Mouse (Mus musculus): Measurements from ENCODE around the gene Fra10ac1.

The Fra10ac1 gene

DNA sequence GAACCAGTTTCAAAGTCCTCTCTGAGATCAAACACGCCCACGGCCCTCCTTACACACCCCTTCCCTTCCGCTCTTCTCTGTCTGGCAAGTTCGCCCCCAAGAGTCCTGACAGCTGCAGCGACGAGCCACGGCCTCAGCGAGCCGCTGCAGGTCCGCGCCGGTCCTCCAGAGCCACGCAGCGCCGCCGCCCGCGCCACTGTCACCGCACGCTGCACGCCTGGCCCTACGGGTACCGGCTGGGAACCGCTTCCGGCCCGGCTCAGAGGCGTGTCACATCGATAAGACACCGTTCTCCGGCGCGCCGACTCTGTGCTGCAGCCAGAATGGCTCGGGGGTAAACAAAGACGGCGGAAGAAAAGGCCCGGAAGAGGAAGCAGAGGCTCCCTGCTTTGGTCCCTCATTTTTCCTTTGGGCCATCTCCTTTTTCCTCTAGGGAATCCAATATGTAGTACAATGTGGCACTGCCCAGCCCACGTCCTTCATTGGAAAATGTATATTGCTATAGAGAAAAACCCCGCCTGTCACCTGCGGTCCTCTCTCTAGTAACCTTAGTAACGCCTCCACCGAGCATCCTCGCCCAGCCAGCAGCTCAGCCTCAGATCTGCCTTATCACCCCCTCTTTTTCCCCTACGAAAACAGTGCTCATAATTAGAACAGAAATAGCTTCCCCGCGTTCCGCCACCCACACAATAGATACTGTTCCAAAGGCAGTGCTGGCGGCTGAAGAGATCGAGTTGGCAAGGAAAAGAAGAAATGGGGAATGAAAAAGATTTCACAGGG lies at the start of gene Fra10ac1:
Gene Fra10ac1, minus strand, starts transcription at position 252 of the 780 bp plus-strand sequence.
- peak; percentile 90 for DNase-seq (ENCODE audit: low spot score)

- DNase-seq (ENCODE audit: low spot score), result no peak
These were observed 47.1 kb upstream of the Fra10ac1 start for GRCm38 (mm10) chr19:38271071-38271470.

GRCm38 (mm10) chr19:38267469-38267868 lies 43.5 kb upstream of the Fra10ac1 start:
- DNase-seq (ENCODE audit: low spot score), result no peak

GRCm38 (mm10) chr19:38265767-38266166 lies 41.8 kb upstream of the Fra10ac1 start:
- no peak for DNase-seq (ENCODE audit: low spot score)

DNA sequence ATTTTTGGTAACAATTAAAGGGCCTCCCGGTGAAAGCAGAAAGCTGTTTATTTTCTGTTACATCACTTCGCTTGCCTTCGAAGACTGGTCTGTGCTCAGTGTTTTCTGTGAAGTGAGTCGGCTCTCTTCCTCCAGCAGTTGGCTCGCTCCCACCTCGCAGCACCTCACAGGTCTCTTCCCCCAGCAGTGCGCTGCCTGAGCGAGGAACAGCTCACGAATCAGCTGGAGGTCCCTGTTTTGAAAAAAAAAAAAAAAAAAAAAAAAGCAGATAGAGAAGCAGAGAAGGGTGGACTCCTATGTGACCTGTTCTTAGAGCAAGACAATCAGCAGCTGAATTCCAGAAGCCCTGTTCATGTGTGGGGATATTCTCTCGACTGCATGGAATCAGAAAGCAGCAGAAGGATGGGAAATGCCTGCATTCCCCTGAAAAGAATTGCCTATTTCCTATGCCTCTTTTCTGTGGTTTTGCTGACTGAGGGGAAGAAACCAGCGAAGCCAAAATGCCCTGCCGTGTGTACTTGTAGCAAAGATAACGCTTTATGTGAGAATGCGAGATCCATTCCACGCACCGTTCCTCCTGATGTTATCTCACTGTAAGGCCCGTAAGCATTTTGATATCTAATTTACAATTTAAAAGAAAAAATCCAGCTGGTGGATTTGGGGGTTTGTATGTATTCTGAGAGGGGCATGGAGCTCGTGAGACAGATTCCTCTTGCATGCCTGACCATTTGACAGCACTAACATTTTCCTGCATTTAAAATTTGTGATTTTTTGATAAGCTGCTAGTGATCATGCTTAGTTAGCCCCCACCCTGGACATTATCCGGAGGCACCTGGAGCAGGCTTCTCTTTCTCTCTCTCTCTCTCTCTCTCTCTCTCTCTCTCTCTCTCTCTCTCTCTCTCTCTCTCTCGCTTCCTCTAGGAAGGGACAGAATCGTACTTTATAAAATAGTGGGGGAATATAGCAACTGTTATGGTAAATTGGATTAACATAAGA lies 40.8 kb upstream of the Fra10ac1 start, which contains the start of gene Lgi1:
Gene Lgi1, plus strand, starts transcription at position 32 of the 996 bp plus-strand sequence.
- DNase-seq (ENCODE audit: low spot score), result no peak

DNA sequence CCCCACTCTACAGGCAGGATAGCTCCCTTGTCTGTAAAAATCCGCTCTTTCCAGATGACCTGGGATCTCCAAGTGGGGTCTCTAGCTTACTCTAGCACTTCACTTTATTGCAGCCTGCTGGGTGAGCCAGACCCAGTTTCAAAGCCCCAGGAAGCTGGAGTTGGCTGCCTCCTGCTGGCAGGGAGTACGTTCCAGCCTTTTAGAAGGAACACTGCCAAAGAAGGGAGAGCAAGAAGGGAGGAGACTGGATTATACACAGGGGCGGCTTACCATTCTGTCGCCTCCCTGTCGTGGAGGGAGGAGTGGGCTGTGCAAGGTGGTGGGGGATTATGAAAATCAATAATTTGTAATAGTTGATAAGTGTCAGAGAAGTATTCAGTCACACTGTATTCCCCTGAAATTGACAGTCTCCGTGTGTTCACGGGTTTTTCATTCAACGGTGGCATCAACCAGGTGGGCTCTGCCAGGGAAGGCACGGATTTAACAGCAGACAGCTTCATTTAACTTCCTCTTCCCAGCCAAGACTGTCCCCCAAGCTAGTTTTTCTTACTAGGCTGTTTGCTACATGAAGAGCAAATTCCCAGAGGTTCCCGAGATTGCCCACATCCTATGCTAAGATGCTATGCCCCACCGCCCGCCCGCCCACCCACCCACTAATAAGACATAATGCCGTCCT lies 40.0 kb upstream of the Fra10ac1 start:
- DNase-seq (ENCODE audit: low spot score), result no peak

GRCm38 (mm10) chr19:38261351-38261750 lies 37.4 kb upstream of the Fra10ac1 start:
- no peak for DNase-seq (ENCODE audit: low spot score)

DNA sequence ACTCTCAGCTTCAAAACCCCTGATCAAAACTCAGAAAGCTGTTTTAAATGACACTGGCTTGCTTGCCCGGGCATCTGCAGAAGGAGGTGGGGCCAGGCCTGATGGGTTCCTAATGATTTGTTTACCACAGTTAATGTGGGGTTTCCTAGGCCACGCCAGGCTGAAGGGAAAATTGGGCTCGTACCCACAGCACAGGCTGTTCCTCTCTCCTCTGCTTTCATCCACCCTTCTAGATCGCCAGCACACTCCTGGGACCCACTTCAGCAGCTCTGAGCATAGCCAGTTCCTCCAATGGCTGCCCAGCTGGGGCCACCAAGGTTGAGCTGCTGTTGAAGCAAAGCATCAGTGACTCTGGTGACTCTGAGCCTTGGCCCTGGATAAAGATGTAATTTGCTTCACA lies 36.4 kb upstream of the Fra10ac1 start:
- no peak for DNase-seq (ENCODE audit: low spot score)

- no peak for DNase-seq (ENCODE audit: low spot score)
These were observed 35.5 kb upstream of the Fra10ac1 start for GRCm38 (mm10) chr19:38259436-38259835.

GRCm38 (mm10) chr19:38258651-38259065 lies 34.7 kb upstream of the Fra10ac1 start:
- no peak for DNase-seq (ENCODE audit: low spot score)

- no peak for DNase-seq (ENCODE audit: low spot score)
These were observed 29.8 kb upstream of the Fra10ac1 start for GRCm38 (mm10) chr19:38253796-38254195.

- DNase-seq (ENCODE audit: low spot score), result no peak
These were observed 25.7 kb upstream of the Fra10ac1 start for GRCm38 (mm10) chr19:38249627-38250026.

GRCm38 (mm10) chr19:38246177-38246622 lies 22.2 kb upstream of the Fra10ac1 start:
- DNase-seq (ENCODE audit: low spot score), result no peak

DNA sequence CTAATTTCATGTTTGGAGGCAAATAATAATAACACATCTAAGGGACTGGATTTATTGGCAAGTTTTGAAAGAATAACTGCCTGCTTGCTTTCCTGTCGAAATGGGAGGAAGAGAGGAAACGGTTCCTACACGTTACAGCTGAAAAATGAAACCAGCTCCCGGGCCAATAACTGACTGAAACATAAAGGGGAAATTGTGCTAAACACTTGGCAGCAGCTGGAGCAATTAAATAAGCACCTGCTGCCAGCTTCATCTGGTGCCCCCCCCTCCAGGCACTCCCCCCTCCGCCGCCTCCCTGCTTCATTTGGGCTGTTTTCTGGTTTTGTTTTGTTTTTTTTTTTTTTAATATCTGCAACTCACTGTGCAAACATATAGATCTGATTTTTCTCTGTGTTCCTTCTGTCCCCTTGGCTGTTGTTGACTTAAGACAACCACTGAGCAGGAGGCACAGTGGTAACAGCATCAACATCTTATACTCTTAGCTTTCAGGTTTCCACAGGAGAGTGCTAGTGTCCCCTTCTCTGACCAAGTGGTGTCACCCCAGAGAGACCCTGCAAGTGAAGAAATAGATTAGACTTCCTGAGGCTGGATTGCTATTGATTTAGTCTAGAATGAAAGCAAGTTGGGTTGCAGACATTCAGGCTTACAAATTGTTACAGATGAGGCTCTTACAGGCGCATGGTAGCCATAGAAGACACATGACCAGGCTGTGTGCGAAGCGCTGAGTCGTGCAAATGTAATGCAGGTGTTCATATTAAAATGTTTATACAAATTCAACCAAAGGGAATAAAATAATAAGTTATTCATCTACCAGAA lies 21.6 kb upstream of the Fra10ac1 start:
- DNase-seq (ENCODE audit: low spot score), result no peak

GRCm38 (mm10) chr19:38244748-38245147 lies 20.8 kb upstream of the Fra10ac1 start:
- DNase-seq (ENCODE audit: low spot score), result no peak

GRCm38 (mm10) chr19:38242314-38242852 lies 18.4 kb upstream of the Fra10ac1 start:
- DNase-seq (ENCODE audit: low spot score), result no peak

GRCm38 (mm10) chr19:38238213-38238951 lies 14.4 kb upstream of the Fra10ac1 start:
- no peak for DNase-seq (ENCODE audit: low spot score)

- DNase-seq (ENCODE audit: low spot score), result no peak
These were observed 13.9 kb upstream of the Fra10ac1 start for GRCm38 (mm10) chr19:38237834-38238212.

DNA sequence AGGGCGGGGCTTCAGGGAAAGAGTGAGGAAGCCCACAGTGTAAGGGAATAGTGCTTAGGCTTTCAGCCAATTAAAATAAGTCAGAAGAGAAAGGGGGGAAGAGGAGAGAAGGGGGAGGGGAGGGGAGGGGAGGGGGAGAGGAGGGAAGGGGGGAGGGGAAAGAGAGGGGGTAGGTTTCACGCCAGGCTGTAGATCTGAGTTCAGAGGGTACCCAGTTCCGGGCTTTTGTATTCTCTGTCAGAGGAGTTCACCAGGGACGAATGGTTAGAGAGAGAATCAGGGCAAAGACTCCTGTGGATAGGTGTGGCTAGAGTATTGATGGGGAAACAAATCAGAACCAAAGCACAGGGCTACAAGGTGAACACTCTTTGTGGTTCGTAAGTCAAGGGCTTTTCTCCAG lies 12.6 kb upstream of the Fra10ac1 start:
- DNase-seq (ENCODE audit: low spot score), result no peak

GRCm38 (mm10) chr19:38232516-38232915 lies 8.6 kb upstream of the Fra10ac1 start:
- no peak for DNase-seq (ENCODE audit: low spot score)
